Mouse (Mus musculus) T-cell, adult 66 days (primary cell): ENCODE data around the gene Zfp280c. TPM values are rescaled to one million over a fixed set of nuclear protein-coding genes. Genes with fewer than 3 reads are reported as not detected.

ENCODE experiments used
- total RNA-seq, 2 experiments: library from RNA; stranded (reverse); gene quantifications; 3 replicates in 1 of 2; 4 replicates in 1 of 2; pipeline ENCODE4 v1.2.4; 2023

The Zfp280c gene
- 10 to 100 TPM; 24.9 to 26.6 TPM for total RNA-seq

DNA sequence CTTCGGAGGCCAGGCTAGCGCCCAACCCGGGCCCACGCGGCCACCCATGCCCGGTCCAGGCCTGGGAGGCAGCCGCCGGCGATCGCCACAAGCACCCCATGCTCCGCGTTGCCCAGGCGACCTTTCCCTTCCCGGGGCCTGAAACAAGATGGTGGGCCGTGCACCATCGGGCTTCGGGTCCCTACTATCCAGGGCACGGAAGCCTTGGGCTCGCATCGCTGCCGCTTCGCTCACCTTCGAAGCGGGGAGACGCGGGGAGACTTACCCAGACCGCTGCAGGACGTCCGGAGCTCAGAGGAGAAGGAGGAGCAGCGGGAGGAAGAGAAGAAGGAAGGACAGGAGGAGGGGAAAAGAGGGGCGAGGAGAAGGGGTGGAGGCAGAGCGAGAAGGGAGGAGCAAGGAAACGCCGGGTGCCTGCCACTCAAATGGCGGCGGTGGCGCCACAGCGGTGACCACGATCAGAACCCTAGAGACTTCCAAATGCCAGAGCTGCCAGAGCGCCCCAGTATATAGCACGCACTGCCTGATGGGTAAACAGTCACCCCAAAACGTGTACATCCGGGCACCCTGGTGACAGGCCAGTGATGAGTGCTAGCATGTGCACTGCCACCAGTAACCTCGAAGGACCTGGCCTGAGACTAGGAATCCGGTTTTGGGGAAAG, at the start of gene Zfp280c:
Gene Zfp280c, minus strand, starts transcription at position 406 of the 662 bp plus-strand sequence.

DNA sequence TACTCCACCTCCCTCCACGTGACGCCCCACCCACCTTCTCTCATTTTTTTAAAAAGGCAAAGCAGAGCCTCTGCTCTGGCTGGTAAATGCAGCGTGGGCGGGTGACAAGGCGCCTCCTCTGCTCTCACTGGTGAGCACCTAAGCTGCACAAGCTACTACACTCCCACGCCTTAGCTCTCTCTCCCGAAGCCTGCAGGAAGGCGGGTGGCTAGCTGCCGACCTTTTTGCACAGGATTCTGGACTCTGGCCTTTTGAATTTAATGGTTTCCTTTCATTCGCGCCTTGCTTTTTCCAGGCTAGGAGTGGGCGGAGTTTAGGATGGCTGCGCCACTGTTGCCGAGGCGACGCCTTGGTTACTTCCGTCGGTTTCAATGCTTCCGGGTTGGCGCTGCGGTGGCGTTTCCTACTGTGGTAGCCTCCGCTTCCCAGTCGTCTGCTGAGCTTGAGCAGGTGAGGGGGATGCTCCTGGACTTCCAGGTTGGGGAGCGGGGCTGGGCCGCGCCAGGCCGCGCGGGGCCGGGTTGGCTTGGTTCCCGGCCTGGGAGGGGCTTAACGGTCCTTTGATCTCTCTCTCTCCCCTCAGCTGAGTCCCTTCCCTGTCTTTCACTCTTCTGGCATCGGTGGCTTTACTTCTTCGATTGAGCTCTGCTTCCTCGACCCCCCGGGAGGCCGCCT, 29.2 kb upstream of the Zfp280c start, which contains the start of gene Slc25a14:
Gene Slc25a14, plus strand, starts transcription at position 35 of the 675 bp plus-strand sequence.

GRCm38 (mm10) chrX:48518808-48519548, 75.3 kb downstream of the Zfp280c start, which contains the start of gene Rab33a:
TSS of gene Rab33a (plus strand) at chrX:48519285.

GRCm38 (mm10) chrX:48513166-48513807, 81.0 kb downstream of the Zfp280c start, which contains the start of gene Aifm1:
TSS of gene Aifm1 (minus strand) at chrX:48513563.

Other genes starting within 250 kb of the Zfp280c start
- 100 to 1,000 TPM; 113 to 124 TPM for gene Elf4, start 131.4 kb downstream of the Zfp280c start, total RNA-seq
- gene Aifm1, start 80.9 kb downstream of the Zfp280c start, total RNA-seq = 10 to 100 TPM; 20.5 to 20.7 TPM
- gene Rab33a, start 75.2 kb downstream of the Zfp280c start, total RNA-seq = under 1 TPM in 1 of 2 experiments, not detected in 1; 0.64 TPM
- 1 to 10 TPM; 4.5 to 5.8 TPM for gene Slc25a14, start 28.9 kb upstream of the Zfp280c start, total RNA-seq
- not detected for gene Gpr119, start 80.0 kb upstream of the Zfp280c start, total RNA-seq
- 10 to 100 TPM in 1 of 2 experiments, 1 to 10 TPM in 1; 8.2 to 13.9 TPM for gene Rbmx2, start 100.5 kb upstream of the Zfp280c start, total RNA-seq